Mouse (Mus musculus) MEL (cell line): ENCODE data around the gene Dusp11. TPM values are rescaled to one million over a fixed set of nuclear protein-coding genes. Genes with fewer than 3 reads are reported as not detected.

Experiments
- DNase-seq: peaks from one replicate; pipeline ENCODE4 v3.0.0; 2011; ENCODE audit warnings: low read depth, low spot score
- H3K27ac ChIP-seq: 2 replicates; pipeline ENCODE4 v1.5.1; 2012; ENCODE audit warnings: low read depth, mild to moderate bottlenecking, control low read depth, low read length, moderate library complexity; ENCODE audit not compliant: control insufficient read depth
- H3K27me3 ChIP-seq, 2 experiments: fragments of 150-350 bp in 1 of 2; sonication (generic) in 1 of 2; 2 replicates each; pipeline ENCODE4 v1.6.1; 2012; ENCODE audit warnings: low read length in 2 of 2, mild to moderate bottlenecking in 2 of 2, improper control_type of control experiment in 1 of 2, moderate library complexity in 1 of 2; ENCODE audit not compliant: insufficient read depth in 2 of 2, control insufficient read depth in 1 of 2
- H3K36me3 ChIP-seq, 2 experiments: 2 replicates each; pipeline ENCODE4 v1.6.1; 2012 to 2014; ENCODE audit warnings: low read length in 2 of 2, improper control_type of control experiment in 1 of 2, inconsistent platforms in 1 of 2, mild to moderate bottlenecking in 1 of 2; ENCODE audit not compliant: insufficient read depth in 2 of 2, control insufficient read depth in 1 of 2
- H3K4me1 ChIP-seq, 2 experiments: fragments of 150-350 bp in 1 of 2; sonication (generic) in 1 of 2; 2 replicates each; pipeline ENCODE4 v1.6.1; 2012; ENCODE audit warnings: low read length in 2 of 2, improper control_type of control experiment in 1 of 2, mild to moderate bottlenecking in 1 of 2; ENCODE audit not compliant: insufficient read depth in 2 of 2, control insufficient read depth in 1 of 2
- H3K4me3 ChIP-seq, 2 experiments: fragments of 150-350 bp in 1 of 2; sonication (generic) in 1 of 2; 2 replicates each; pipeline ENCODE4 v1.5.1; 2012; ENCODE audit warnings: low read depth in 2 of 2, low read length in 2 of 2, mild to moderate bottlenecking in 2 of 2, moderate library complexity in 2 of 2, control low read depth in 1 of 2, improper control_type of control experiment in 1 of 2; ENCODE audit not compliant: control insufficient read depth in 1 of 2, insufficient read depth in 1 of 2
- H3K79me2 ChIP-seq: 2 replicates; pipeline ENCODE4 v1.6.1; 2012; ENCODE audit warnings: mild to moderate bottlenecking, low read length, moderate library complexity; ENCODE audit not compliant: control insufficient read depth, poor library complexity, insufficient read depth
- H3K9ac ChIP-seq: 2 replicates; pipeline ENCODE4 v1.6.1; 2012; ENCODE audit warnings: low read depth, mild to moderate bottlenecking, control low read depth, low read length, moderate library complexity; ENCODE audit not compliant: control insufficient read depth, poor library complexity, severe bottlenecking
- H3K9me3 ChIP-seq: fragments of 150-350 bp; sonication (generic); replicated peaks from 2 replicates; pipeline ENCODE4 v1.6.1; 2012; ENCODE audit warnings: mild to moderate bottlenecking, low read length, improper control_type of control experiment, moderate library complexity; ENCODE audit not compliant: insufficient read depth
- BHLHE40 ChIP-seq: IDR thresholded peaks from 2 replicates; pipeline ENCODE4 v1.6.1; 2012; ENCODE audit warnings: low read depth, mild to moderate bottlenecking, inconsistent platforms, low read length, improper control_type of control experiment, borderline replicate concordance
- CHD1 ChIP-seq: IDR thresholded peaks from 2 replicates; pipeline ENCODE4 v1.6.1; 2012; ENCODE audit warnings: low read depth, mild to moderate bottlenecking, inconsistent platforms, low read length, improper control_type of control experiment
- CHD2 ChIP-seq: IDR thresholded peaks from 2 replicates; pipeline ENCODE4 v1.6.1; 2011; ENCODE audit warnings: low read length, improper control_type of control experiment
- E2F4 ChIP-seq: IDR thresholded peaks from 2 replicates; pipeline ENCODE4 v1.6.1; 2011; ENCODE audit warnings: low read depth, low read length, improper control_type of control experiment, borderline replicate concordance
- ELF1 ChIP-seq: IDR thresholded peaks from 2 replicates; pipeline ENCODE4 v1.6.1; 2014; ENCODE audit warnings: low read depth, mild to moderate bottlenecking, inconsistent platforms, low read length, improper control_type of control experiment, moderate library complexity
- EP300 ChIP-seq, 2 experiments: IDR thresholded peaks; 2 replicates each; pipeline ENCODE4 v1.6.1; 2011; ENCODE audit warnings: improper control_type of control experiment in 2 of 2, low read length in 2 of 2, low read depth in 1 of 2, mild to moderate bottlenecking in 1 of 2
- ETS1 ChIP-seq: IDR thresholded peaks from 2 replicates; pipeline ENCODE4 v1.6.1; 2012; ENCODE audit warnings: low read depth, mild to moderate bottlenecking, inconsistent platforms, low read length, improper control_type of control experiment, moderate library complexity
- GABPA ChIP-seq: IDR thresholded peaks from 2 replicates; pipeline ENCODE4 v1.6.1; 2012; ENCODE audit warnings: low read depth, mild to moderate bottlenecking, inconsistent platforms, low read length, improper control_type of control experiment, moderate library complexity
- GATA1 ChIP-seq: IDR thresholded peaks from 2 replicates; pipeline ENCODE4 v1.6.1; 2011; ENCODE audit warnings: low read depth, low read length, improper control_type of control experiment
- HCFC1 ChIP-seq: IDR thresholded peaks from 2 replicates; pipeline ENCODE4 v1.6.1; 2012; ENCODE audit warnings: low read depth, mild to moderate bottlenecking, inconsistent platforms, low read length, improper control_type of control experiment, moderate library complexity
- JUND ChIP-seq: IDR thresholded peaks from 2 replicates; pipeline ENCODE4 v1.6.1; 2011; ENCODE audit warnings: low read depth, mild to moderate bottlenecking, improper control_type of control experiment, low read length
- MAFK ChIP-seq: IDR thresholded peaks from 2 replicates; pipeline ENCODE4 v1.6.1; 2011; ENCODE audit warnings: low read depth, mild to moderate bottlenecking, low read length, improper control_type of control experiment, borderline replicate concordance
- MAX ChIP-seq: IDR thresholded peaks from 2 replicates; pipeline ENCODE4 v1.6.1; 2011; ENCODE audit warnings: low read length, improper control_type of control experiment
- MAZ ChIP-seq: IDR thresholded peaks from 2 replicates; pipeline ENCODE4 v1.6.1; 2012; ENCODE audit warnings: low read depth, mild to moderate bottlenecking, inconsistent platforms, low read length, improper control_type of control experiment
- MYC ChIP-seq: IDR thresholded peaks from 2 replicates; pipeline ENCODE4 v1.6.1; 2011; ENCODE audit warnings: low read depth, mild to moderate bottlenecking, low read length, improper control_type of control experiment, moderate library complexity
- NELFE ChIP-seq: IDR thresholded peaks from 2 replicates; pipeline ENCODE4 v1.6.1; 2011; ENCODE audit warnings: low read depth, low read length, improper control_type of control experiment
- POLR2AphosphoS2 ChIP-seq: IDR thresholded peaks from 2 replicates; pipeline ENCODE4 v1.6.1; 2011; ENCODE audit warnings: low read length, improper control_type of control experiment
- TCF12 ChIP-seq: IDR thresholded peaks from 2 replicates; pipeline ENCODE4 v1.6.1; 2014; ENCODE audit warnings: low read depth, mild to moderate bottlenecking, inconsistent platforms, low read length, improper control_type of control experiment, moderate library complexity
- UBTF ChIP-seq: IDR thresholded peaks from 2 replicates; pipeline ENCODE4 v1.6.1; 2012; ENCODE audit warnings: low read depth, mild to moderate bottlenecking, inconsistent platforms, low read length, improper control_type of control experiment, moderate library complexity, borderline replicate concordance; ENCODE audit not compliant: insufficient read depth
- USF2 ChIP-seq, 2 experiments: IDR thresholded peaks; 2 replicates each; pipeline ENCODE4 v1.6.1; 2011 to 2012; ENCODE audit warnings: improper control_type of control experiment in 2 of 2, low read length in 2 of 2, borderline replicate concordance in 1 of 2, inconsistent platforms in 1 of 2, low read depth in 1 of 2, mild to moderate bottlenecking in 1 of 2; ENCODE audit not compliant: insufficient read depth in 1 of 2
- ZC3H11A ChIP-seq: IDR thresholded peaks from 2 replicates; pipeline ENCODE4 v1.6.1; 2012; ENCODE audit warnings: low read depth, mild to moderate bottlenecking, inconsistent platforms, low read length, improper control_type of control experiment
- polyA plus RNA-seq, 2 experiments: library from polyadenylated mRNA; stranded (reverse) in 1 of 2; unstranded in 1 of 2; fragments of >175 nt in 1 of 2; fragments of >200 nt in 1 of 2; gene quantifications; 2 replicates each; pipeline versions ENCODE4 v1.2.1 to v1.2.4; 2012; ENCODE audit warnings: low replicate concordance in 2 of 2, low read depth in 1 of 2; ENCODE audit not compliant: insufficient read length in 2 of 2, insufficient read depth in 1 of 2, missing spikeins in 1 of 2
- total RNA-seq: library from RNA; depleted of rRNA; stranded (reverse); fragments of 300-350 nt; gene quantifications from 2 replicates; pipeline ENCODE4 v1.2.3, GENCODE M21; 2012

Dusp11 gene
- total and polyA plus RNA-seq, 3 experiments: 22.4 to 42.3 (median 33.2) TPM

GRCm38 (mm10) chr6:85929312-85929711, 32.2 kb downstream of the Dusp11 start:
- H3K4me1 ChIP-seq: peaks cover 2 to 5% of the 10 kb centered on the region in 2 experiments; a peak in 2 of 4 replicates
- TF ChIP-seq EP300 (IDR thresholded peaks at IDR 0.05; ENCODE audit: low read depth in 1 of 2, low read length in 2 of 2) (no peak), BHLHE40 (no peak), ETS1 (no peak), MAX (no peak), MAFK (no peak), POLR2AphosphoS2 (no peak), MAZ (no peak), GABPA (no peak), GATA1 (no peak), JUND (no peak), ELF1 (no peak), USF2 (IDR thresholded peaks at IDR 0.05; ENCODE audit: borderline replicate concordance in 1 of 2, insufficient read depth in 1 of 2, low read depth in 1 of 2, low read length in 2 of 2) (no peak), CHD1 (no peak), HCFC1 (no peak), UBTF (no peak), TCF12 (no peak), MYC (no peak), CHD2 (no peak), NELFE (no peak)
- H3K9me3 ChIP-seq: no peaks in the 10 kb centered on the region
- H3K27me3 ChIP-seq: no peaks in the 10 kb centered on the region
- H3K36me3 ChIP-seq: peaks cover 5 to 22% of the 10 kb centered on the region in 2 experiments
- H3K79me2 ChIP-seq: no peaks in the 10 kb centered on the region
- H3K27ac ChIP-seq: no peak overlapping the region
- no peak overlapping the region for H3K4me3 ChIP-seq
- no peak for DNase-seq
- no peak overlapping the region for H3K9ac ChIP-seq

- no peak overlapping the region for H3K9ac ChIP-seq
- no peaks in the 10 kb centered on the region for H3K27me3 ChIP-seq
- TF ChIP-seq E2F4 (no peak), ZC3H11A (no peak)
- no peak overlapping the region for H3K4me3 ChIP-seq
- peaks cover 2 to 5% of the 10 kb centered on the region in 2 experiments; a peak in 2 of 4 replicates for H3K4me1 ChIP-seq
- DNase-seq: no peak
- peaks cover 5 to 29% of the 10 kb centered on the region in 2 experiments for H3K36me3 ChIP-seq
- no peak overlapping the region for H3K27ac ChIP-seq
- H3K9me3 ChIP-seq: no peaks in the 10 kb centered on the region
- no peaks in the 10 kb centered on the region for H3K79me2 ChIP-seq
These were observed 33.7 kb downstream of the Dusp11 start for GRCm38 (mm10) chr6:85927476-85928464.
